Mouse (Mus musculus) C2C12 (cell line): ENCODE results near the gene Zfp652. TPM values are rescaled to one million over a fixed set of nuclear protein-coding genes. Genes with fewer than 3 reads are reported as not detected.

ENCODE experiments used
- H3K27me3 ChIP-seq: one replicate; pipeline ENCODE4 v1.6.1; 2011; ENCODE audit not compliant: control insufficient read depth, insufficient read depth, insufficient read length
- H3K36me3 ChIP-seq: one replicate; pipeline ENCODE4 v1.6.1; 2011; ENCODE audit not compliant: control insufficient read depth, insufficient read depth
- H3K4me3 ChIP-seq: one replicate; pipeline ENCODE4 v1.5.1; 2011; ENCODE audit warnings: mild to moderate bottlenecking, control low read depth; ENCODE audit not compliant: poor library complexity, insufficient read depth, severe bottlenecking
- H3K79me2 ChIP-seq: one replicate; pipeline ENCODE4 v1.6.1; 2011; ENCODE audit not compliant: control insufficient read depth, insufficient read depth
- H3K79me3 ChIP-seq: one replicate; pipeline ENCODE4 v1.6.1; 2011; ENCODE audit warnings: low read depth, control low read depth
- H3ac ChIP-seq: one replicate; pipeline ENCODE3; 2011; ENCODE audit warnings: low read depth; ENCODE audit not compliant: control insufficient read depth, insufficient read length
- CEBPB ChIP-seq: IDR thresholded peaks from one replicate; pipeline ENCODE4 v1.6.1; 2011; ENCODE audit warnings: low read depth, mild to moderate bottlenecking, control low read depth, moderate library complexity
- CTCF ChIP-seq: IDR thresholded peaks from one replicate; pipeline ENCODE4 v1.5.1; 2011; ENCODE audit not compliant: control insufficient read depth, insufficient read depth, insufficient read length
- FOSL1 ChIP-seq: IDR thresholded peaks from one replicate; pipeline ENCODE4 v1.8.0; 2011; ENCODE audit warnings: mild to moderate bottlenecking, low read length; ENCODE audit not compliant: poor library complexity, insufficient read depth, severe bottlenecking
- MAX ChIP-seq: IDR thresholded peaks from one replicate; pipeline ENCODE4 v1.6.1; 2011; ENCODE audit warnings: mild to moderate bottlenecking, control low read depth
- MYOD1 ChIP-seq: IDR thresholded peaks from one replicate; pipeline ENCODE4 v1.6.1; 2011; ENCODE audit warnings: low read depth; ENCODE audit not compliant: control insufficient read depth, insufficient read length
- MYOG ChIP-seq: IDR thresholded peaks from one replicate; pipeline ENCODE4 v1.6.1; 2011; ENCODE audit not compliant: control insufficient read depth, insufficient read length; ENCODE audit errors: extremely low read depth
- USF1 ChIP-seq: IDR thresholded peaks from one replicate; pipeline ENCODE4 v1.6.1; 2011; ENCODE audit warnings: low read depth, mild to moderate bottlenecking, control low read depth, moderate library complexity
- polyA plus RNA-seq: library from polyadenylated mRNA; unstranded; fragments of >200 nt; fragmentation: generic; extraction: Trizol; gene quantifications from one replicate; pipeline ENCODE4 v1.2.1, GENCODE M21; 2012; ENCODE audit warnings: missing spikeins

The Zfp652 gene
- polyA plus RNA-seq, 1 experiment: 4.8 TPM

- Histone ChIP-seq H3K36me3 (no peaks in the 10 kb centered on the region), H3K79me2 (no peaks in the 10 kb centered on the region), H3K27me3 (no peaks in the 10 kb centered on the region), H3ac (no peak overlapping the region), H3K79me3 (no peaks in the 10 kb centered on the region), H3K4me3 (no peak overlapping the region)
- no peak for TF ChIP-seq MYOD1
- TF ChIP-seq USF1: no peak
- no peak for TF ChIP-seq MYOG
- TF ChIP-seq FOSL1: no peak
- no peak for TF ChIP-seq CEBPB
- TF ChIP-seq MAX: no peak
Measured at GRCm38 (mm10) chr11:95841498-95841830, 129.0 kb downstream of the Zfp652 start.

- H3K79me2 ChIP-seq: no peaks in the 10 kb centered on the region
- no peak for TF ChIP-seq MYOG
- TF ChIP-seq MYOD1: no peak
- no peak for TF ChIP-seq USF1
- TF ChIP-seq CTCF: no peak
- no peak for TF ChIP-seq MAX
- no peak for TF ChIP-seq CEBPB
- TF ChIP-seq FOSL1: no peak
- H3K4me3 ChIP-seq: no peak within 1 kb of the TSS
- no peaks in the 10 kb centered on the region for H3K36me3 ChIP-seq
- H3K79me3 ChIP-seq: no peaks in the 10 kb centered on the region
- no peaks in the 10 kb centered on the region for H3K27me3 ChIP-seq
- no peak within 1 kb of the TSS for H3ac ChIP-seq
Measured at GRCm38 (mm10) chr11:95842074-95842681, 129.7 kb downstream of the Zfp652 start, which contains the start of gene Abi3. Abi3 (minus strand) TSS chr11:95842476.

- Histone ChIP-seq H3K27me3 (no peaks in the 10 kb centered on the region), H3K79me2 (no peaks in the 10 kb centered on the region), H3K4me3 (no peak overlapping the region), H3K79me3 (no peaks in the 10 kb centered on the region), H3ac (no peak overlapping the region), H3K36me3 (no peaks in the 10 kb centered on the region)
- TF ChIP-seq CTCF (no peak), CEBPB (no peak), MYOG (no peak), FOSL1 (no peak), MYOD1 (no peak), MAX (no peak)
Measured at GRCm38 (mm10) chr11:95842953-95843352, 130.5 kb downstream of the Zfp652 start.

- TF ChIP-seq MYOG: no peak
- no peak for TF ChIP-seq MAX
- TF ChIP-seq CEBPB: no peak
- no peak for TF ChIP-seq CTCF
- Histone ChIP-seq H3K27me3 (no peaks in the 10 kb centered on the region), H3K36me3 (no peaks in the 10 kb centered on the region)
Measured at GRCm38 (mm10) chr11:95843421-95843950, 131.0 kb downstream of the Zfp652 start.

GRCm38 (mm10) chr11:95844935-95845334 is 132.5 kb downstream of the Zfp652 start:
- no peak overlapping the region for H3ac ChIP-seq
- H3K27me3 ChIP-seq: peaks cover 3% of the 10 kb centered on the region
- no peaks in the 10 kb centered on the region for H3K79me2 ChIP-seq
- H3K4me3 ChIP-seq: no peak overlapping the region
- H3K36me3 ChIP-seq: no peaks in the 10 kb centered on the region
- H3K79me3 ChIP-seq: no peaks in the 10 kb centered on the region
- no peak for TF ChIP-seq MAX
- no peak for TF ChIP-seq MYOD1
- TF ChIP-seq CTCF: no peak
- TF ChIP-seq MYOG: no peak
- no peak for TF ChIP-seq CEBPB

More at GRCm38 (mm10) chr11:95843421-95843950, 131.0 kb downstream of the Zfp652 start:
- H3K4me3 ChIP-seq: no peak overlapping the region
- no peak overlapping the region for H3ac ChIP-seq
- no peaks in the 10 kb centered on the region for H3K79me2 ChIP-seq
- no peaks in the 10 kb centered on the region for H3K79me3 ChIP-seq

GRCm38 (mm10) chr11:95850898-95851297 is 138.4 kb downstream of the Zfp652 start:
- H3K79me2 ChIP-seq: no peaks in the 10 kb centered on the region
- H3K27me3 ChIP-seq: peaks cover 7% of the 10 kb centered on the region
- no peaks in the 10 kb centered on the region for H3K36me3 ChIP-seq
- H3ac ChIP-seq: no peak overlapping the region
- TF ChIP-seq MYOD1 (no peak), CTCF (no peak), FOSL1 (no peak), MYOG (no peak), MAX (no peak), USF1 (no peak), CEBPB (no peak)
- H3K79me3 ChIP-seq: no peaks in the 10 kb centered on the region
- no peak overlapping the region for H3K4me3 ChIP-seq
